ENCODE assay signal across 26 mouse cellular contexts in genomic region chr16:91067122-91067521, GRCm38 (mm10). TPM values are rescaled to one million over a fixed set of nuclear protein-coding genes. Genes with fewer than 3 reads are reported as not detected.
A peak's percentile ranks its signal among the peaks of the same experiment; 100 is the strongest.
DNase-seq lines count a peak whose midpoint lies in the region; ATAC-seq lines count a peak whose summit lies in the region.
"Had no signal": no experiment of that assay in that cellular context is flagged by ENCODE, and none has a peak within 500 bp of the region (broad histone marks: within the 10 kb centered on the region; RNA-seq: fewer than 3 reads in every experiment).

No protein-coding gene starts in this region.

- no peaks in the 10 kb centered on the region for H3K27me3 ChIP-seq in forebrain, embryonic 11.5 days (ENCODE audit: control insufficient read depth, insufficient read depth, low read length)
- H3K27me3 ChIP-seq in forebrain, embryonic 10.5 days (ENCODE audit: poor library complexity, severe bottlenecking), result peaks cover 20% of the 10 kb centered on the region
- H3K27me3 ChIP-seq in megakaryocyte, embryonic 14.5 days (replicated peaks), result peaks cover 61% of the 10 kb centered on the region

- H3K36me3 ChIP-seq in forebrain, embryonic 11.5 days (ENCODE audit: control insufficient read depth, insufficient read depth, low read length), result no peaks in the 10 kb centered on the region
- no peaks in the 10 kb centered on the region for H3K36me3 ChIP-seq in forebrain, embryonic 10.5 days (replicated peaks)
- no peaks in the 10 kb centered on the region for H3K36me3 ChIP-seq in megakaryocyte, embryonic 14.5 days (replicated peaks; ENCODE audit: low read length)
- H3K36me3 ChIP-seq: embryonic facial prominence, embryonic 13.5 days; embryonic facial prominence, embryonic 15.5 days; forebrain, embryonic 12.5 days had no signal

- H3K4me3 ChIP-seq in forebrain, embryonic 11.5 days (ENCODE audit: low read depth, low read length), result no peak overlapping the region
- H3K4me3 ChIP-seq in forebrain, embryonic 10.5 days, result no peak overlapping the region
- peak overlapping the region; percentile 10 for H3K4me3 ChIP-seq in megakaryocyte, embryonic 14.5 days (replicated peaks)
- H3K4me3 ChIP-seq: embryonic facial prominence, embryonic 13.5 days; embryonic facial prominence, embryonic 15.5 days; erythroblast, embryonic 14.5 days; forebrain, embryonic 12.5 days had no signal

- H3K9me3 ChIP-seq in forebrain, embryonic 11.5 days (ENCODE audit: control insufficient read depth, low read length), result no peaks in the 10 kb centered on the region
- H3K9me3 ChIP-seq in forebrain, embryonic 10.5 days, result no peaks in the 10 kb centered on the region
- no peaks in the 10 kb centered on the region for H3K9me3 ChIP-seq in megakaryocyte, embryonic 14.5 days
- H3K9me3 ChIP-seq: embryonic facial prominence, embryonic 13.5 days; embryonic facial prominence, embryonic 15.5 days; forebrain, embryonic 12.5 days had no signal

- H3K27ac ChIP-seq in forebrain, embryonic 11.5 days (ENCODE audit: low read depth, low read length), result no peak overlapping the region
- no peak overlapping the region for H3K27ac ChIP-seq in forebrain, embryonic 10.5 days
- H3K27ac ChIP-seq: embryonic facial prominence, embryonic 13.5 days; embryonic facial prominence, embryonic 15.5 days; forebrain, embryonic 12.5 days had no signal

- WGBS in forebrain, embryonic 11.5 days, result 100% methylated on average over 1 of the region's 1 CpGs
- WGBS in forebrain, embryonic 10.5 days, result 94% methylated on average over 1 of the region's 1 CpGs

- H3K4me1 ChIP-seq in forebrain, embryonic 11.5 days (replicated peaks; ENCODE audit: control insufficient read depth, insufficient read depth, low read length), result 0 out of 2 replicates have a peak, but pooled peaks cover 3% of the 10 kb centered on the region
- H3K4me1 ChIP-seq in forebrain, embryonic 10.5 days, result peaks cover 13% of the 10 kb centered on the region
- peaks cover 12% of the 10 kb centered on the region for H3K4me1 ChIP-seq in megakaryocyte, embryonic 14.5 days
- H3K4me1 ChIP-seq: embryonic facial prominence, embryonic 15.5 days had no signal

- peak; percentile 24 for DNase-seq in forebrain, embryonic 11.5 days (ENCODE audit: low spot score)
- DNase-seq in forebrain, embryonic 10.5 days (ENCODE audit: extremely low spot score, low spot score), result no peak
- DNase-seq in spleen, postnatal 14 days (ENCODE audit: low spot score in 2 of 2), result no peak
- DNase-seq: adrenal gland, adult 2 months; adrenal gland, postnatal 10 days; adrenal gland, postnatal 25 days; B cell, adult 2 months; cerebellum, adult 11 months; cerebellum, adult 18-20 months; cerebellum, adult 8-10 months; cerebellum, adult 9-11 months; cerebellum, postnatal 14 days; cerebellum, postnatal 36 days; embryo, embryonic 11 days had no signal

- ATAC-seq in forebrain, embryonic 11.5 days (replicated peaks; ENCODE audit: low FRiP score), result no peak
- ATAC-seq in megakaryocyte, adult 5-6 weeks (ENCODE audit: poor library complexity, severe bottlenecking), result no peak
- ATAC-seq: CD4-positive, CD25-positive, alpha-beta regulatory T cell, adult 4 months; forebrain, embryonic 14.5 days; forebrain, embryonic 16.5 days had no signal

- H3K9ac ChIP-seq in forebrain, embryonic 11.5 days (ENCODE audit: low read length), result no peak overlapping the region
- H3K9ac ChIP-seq: embryonic facial prominence, embryonic 13.5 days; embryonic facial prominence, embryonic 15.5 days; forebrain, embryonic 12.5 days had no signal

- no peak overlapping the region for H3K4me2 ChIP-seq in forebrain, embryonic 11.5 days (ENCODE audit: low read depth, low read length, severe bottlenecking)
- H3K4me2 ChIP-seq: embryonic facial prominence, embryonic 13.5 days; embryonic facial prominence, embryonic 15.5 days; forebrain, embryonic 12.5 days had no signal

RNA-seq across cellular contexts. Expression of gene Paxbp1, which starts 22.8 kb away (rescaled TPM):
- 93.0 and 109 TPM in 2 replicates for polyA plus RNA-seq in forebrain, embryonic 11.5 days (2014; fragmentation: Nextera tagmentation; extraction: Ambion mirVana)
- polyA plus RNA-seq in forebrain, embryonic 10.5 days (2016; fragmentation: Nextera tagmentation; extraction: Ambion mirVana), result 67.0 and 70.8 TPM in 2 replicates
- 2.0 and 4.8 TPM in 2 replicates for polyA plus RNA-seq in megakaryocyte, embryonic 14.5 days (2012; ENCODE audit: insufficient read depth, low replicate concordance)
- 71.3 and 81.9 TPM in 2 replicates for total RNA-seq in megakaryocyte, adult 5-6 weeks (2015)
- 68.3 and 79.2 TPM in 2 replicates for total RNA-seq in megakaryocyte, adult 5-6 weeks (2017)

RNA-seq across cellular contexts. Expression of gene 4932438H23Rik, which starts 27.8 kb away (rescaled TPM):
- 0.17 TPM in 1 of 2 replicates, not detected in the other for polyA plus RNA-seq in forebrain, embryonic 11.5 days (2014; fragmentation: Nextera tagmentation; extraction: Ambion mirVana)
- polyA plus RNA-seq in forebrain, embryonic 10.5 days (2016; fragmentation: Nextera tagmentation; extraction: Ambion mirVana), result 0.10 and 0.12 TPM in 2 replicates
- polyA plus RNA-seq in megakaryocyte, embryonic 14.5 days (2012; ENCODE audit: insufficient read depth, low replicate concordance), result not detected in 2 replicates
- total RNA-seq in megakaryocyte, adult 5-6 weeks (2015), result 0.09 TPM in 1 of 2 replicates, not detected in the other
- 0.12 and 0.15 TPM in 2 replicates for total RNA-seq in megakaryocyte, adult 5-6 weeks (2017)
- total RNA-seq: adrenal gland, postnatal 25 days; common myeloid progenitor, adult 5-6 weeks; MEL had no signal
- polyA plus RNA-seq: adrenal gland, adult 2 months; embryonic facial prominence, embryonic 11.5 days; embryonic facial prominence, embryonic 13.5 days; erythroblast, embryonic 14.5 days had no signal

RNA-seq across cellular contexts. Expression of gene Synj1, which starts 56.0 kb away (rescaled TPM):
- 25.2 and 26.1 TPM in 2 replicates for polyA plus RNA-seq in forebrain, embryonic 11.5 days (2014; fragmentation: Nextera tagmentation; extraction: Ambion mirVana)
- 12.2 and 12.8 TPM in 2 replicates for polyA plus RNA-seq in forebrain, embryonic 10.5 days (2016; fragmentation: Nextera tagmentation; extraction: Ambion mirVana)
- 4.5 and 14.4 TPM in 2 replicates for polyA plus RNA-seq in megakaryocyte, embryonic 14.5 days (2012; ENCODE audit: insufficient read depth, low replicate concordance)
- total RNA-seq in megakaryocyte, adult 5-6 weeks (2015), result 95.7 and 105 TPM in 2 replicates
- 44.6 and 61.5 TPM in 2 replicates for total RNA-seq in megakaryocyte, adult 5-6 weeks (2017)

Comparison
In these comparisons a context has a peak if more than half of its experiments do, and no peak if none do; other contexts are left out.
1. RNA of gene Paxbp1, which starts 22.8 kb away (polyA plus RNA-seq): 93.0 to 109 TPM in forebrain, embryonic 11.5 days and 67.0 to 70.8 TPM in forebrain, embryonic 10.5 days; 2.0 to 4.8 TPM in megakaryocyte, embryonic 14.5 days; every median in the first group is over 10 times any median in the second.